Mouse (Mus musculus): ENCODE measurements around the gene Prkd2.

Gene Prkd2

DNA sequence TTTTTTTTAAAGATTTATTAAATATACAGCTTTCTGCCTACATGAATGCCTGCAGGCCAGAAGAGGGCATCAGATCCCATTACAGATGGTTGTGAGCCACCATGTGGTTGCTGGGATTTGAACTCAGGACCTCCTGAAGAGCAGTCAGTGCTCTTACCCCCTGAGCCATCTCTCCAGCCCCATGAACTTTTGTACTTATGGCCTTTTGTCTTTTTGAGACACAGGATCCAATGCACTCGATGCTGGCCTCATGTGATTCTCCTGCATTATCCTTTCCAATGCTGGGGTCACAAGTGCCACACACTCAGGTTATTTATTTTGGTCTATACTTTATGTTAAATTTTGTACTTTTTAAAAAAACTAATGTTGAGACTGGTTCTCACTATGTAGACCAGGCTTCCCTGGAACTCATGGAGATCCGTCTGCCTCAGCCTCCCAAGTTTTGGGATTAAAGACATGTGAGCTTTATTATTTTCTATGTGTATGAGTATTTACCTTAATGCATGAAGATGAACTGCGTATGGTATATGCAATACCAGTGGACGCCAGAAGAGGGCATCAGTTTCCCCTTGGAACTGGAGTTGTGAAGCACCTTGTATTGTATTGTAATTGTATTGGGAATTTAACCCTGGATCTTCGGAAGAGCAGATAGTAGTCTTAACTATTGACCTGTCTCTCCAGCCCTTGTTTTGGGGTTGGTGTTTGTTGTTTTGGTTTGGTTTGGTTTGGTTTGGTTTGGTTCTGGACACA, 17.4 kb downstream of the Prkd2 start:
- peak; percentile 32 for DNase-seq (ENCODE audit: low read depth, low spot score)

DNA sequence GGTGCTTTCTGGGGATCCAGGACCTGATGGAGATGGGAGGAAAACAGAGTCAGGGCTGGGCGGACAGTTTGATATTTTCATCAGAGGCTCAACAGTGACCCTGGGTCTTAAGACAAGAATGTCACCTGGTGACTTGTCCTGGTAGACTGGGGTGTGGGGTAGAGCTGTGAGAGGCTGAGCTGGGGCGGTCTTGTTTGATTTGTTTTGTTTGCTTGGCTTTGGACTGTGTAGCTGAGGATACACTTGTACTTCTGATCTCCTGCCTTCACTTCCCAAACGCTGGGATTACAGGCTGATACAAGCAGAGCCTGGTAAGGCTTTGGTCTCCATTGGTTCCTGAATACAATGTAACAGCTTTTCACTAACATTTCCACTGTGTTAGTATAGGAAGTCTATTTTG, 24.8 kb downstream of the Prkd2 start:
- DNase-seq (ENCODE audit: low read depth, low spot score) = no peak

DNA sequence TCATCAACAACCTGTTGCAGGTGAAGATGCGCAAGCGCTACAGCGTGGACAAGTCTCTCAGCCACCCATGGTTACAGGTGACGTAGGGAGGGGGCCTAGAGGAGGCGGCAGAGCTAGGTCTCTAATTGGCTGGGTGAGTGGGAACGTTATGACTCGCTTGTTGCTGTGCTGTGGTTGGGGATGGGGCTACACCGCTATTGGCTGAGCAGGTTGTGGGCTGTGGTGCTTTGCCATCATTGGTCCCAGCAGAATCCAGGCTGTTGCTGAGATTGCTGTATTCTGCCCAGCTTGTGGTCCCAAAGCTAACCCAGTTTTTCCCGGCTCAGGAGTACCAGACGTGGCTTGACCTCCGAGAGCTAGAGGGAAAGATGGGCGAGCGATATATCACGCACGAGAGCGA, 26.8 kb downstream of the Prkd2 start:
- no peak for DNase-seq (ENCODE audit: low read depth, low spot score)

DNA sequence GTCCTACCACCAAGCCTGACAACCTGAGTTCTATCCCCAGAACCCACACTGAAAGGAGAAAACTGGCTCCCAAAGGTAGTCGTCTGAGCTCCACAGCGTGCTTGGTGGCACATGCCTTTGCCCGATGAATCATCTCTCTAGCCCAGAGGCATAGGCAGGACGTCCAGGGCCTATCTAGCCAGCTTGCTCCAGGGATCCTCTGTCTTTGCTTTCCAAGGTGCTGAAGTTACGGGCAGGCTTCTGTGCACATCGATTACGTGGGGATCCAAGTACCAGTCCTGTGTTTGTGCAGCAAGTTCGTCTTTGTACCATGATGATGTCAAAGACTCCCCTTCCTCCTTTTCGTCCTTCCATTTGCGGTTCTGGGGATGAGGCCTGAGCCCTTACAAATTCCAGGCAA, 28.9 kb downstream of the Prkd2 start:
- DNase-seq (ENCODE audit: low read depth, low spot score) = no peak

DNA sequence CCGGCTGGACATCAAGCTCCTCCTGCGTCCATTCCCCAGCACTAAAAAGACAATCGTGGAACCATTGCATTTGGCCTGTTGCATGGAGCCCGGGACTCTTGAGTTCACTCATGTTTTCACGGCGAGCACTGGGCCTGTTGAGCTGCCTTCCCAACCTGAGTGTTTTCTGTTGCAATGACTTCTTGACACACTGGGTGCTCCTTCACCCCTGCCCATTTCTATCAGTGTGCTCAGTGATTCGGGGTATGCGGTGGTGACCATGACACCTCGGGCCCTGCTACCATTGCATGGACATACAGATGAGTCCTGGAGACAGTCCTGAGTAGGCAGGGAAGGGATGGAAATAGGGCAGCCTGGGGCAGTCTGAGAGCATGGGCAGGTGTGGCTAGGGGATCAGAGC, 29.8 kb downstream of the Prkd2 start:
- no peak for DNase-seq (ENCODE audit: low read depth, low spot score)

DNA sequence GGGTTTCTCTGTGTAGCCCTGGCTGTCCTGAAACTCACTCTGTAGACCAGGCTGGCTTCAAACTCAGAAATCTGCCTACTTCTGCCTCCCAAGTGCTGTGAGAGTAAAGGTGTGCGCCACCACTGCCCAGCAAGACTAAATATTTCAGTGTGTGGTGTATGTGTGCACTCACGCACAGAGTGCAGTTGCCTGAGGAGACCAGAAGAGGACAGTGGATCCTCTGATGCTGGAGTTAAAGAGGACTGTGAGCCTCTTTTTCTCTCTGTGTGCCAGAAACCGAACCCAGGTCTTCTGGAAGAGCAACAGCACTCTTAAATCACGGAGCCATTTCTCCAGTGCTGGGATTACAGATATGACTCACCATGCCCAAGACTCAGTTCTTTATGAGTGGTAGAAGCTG, 30.7 kb downstream of the Prkd2 start:
- DNase-seq (ENCODE audit: low read depth, low spot score) = no peak

DNA sequence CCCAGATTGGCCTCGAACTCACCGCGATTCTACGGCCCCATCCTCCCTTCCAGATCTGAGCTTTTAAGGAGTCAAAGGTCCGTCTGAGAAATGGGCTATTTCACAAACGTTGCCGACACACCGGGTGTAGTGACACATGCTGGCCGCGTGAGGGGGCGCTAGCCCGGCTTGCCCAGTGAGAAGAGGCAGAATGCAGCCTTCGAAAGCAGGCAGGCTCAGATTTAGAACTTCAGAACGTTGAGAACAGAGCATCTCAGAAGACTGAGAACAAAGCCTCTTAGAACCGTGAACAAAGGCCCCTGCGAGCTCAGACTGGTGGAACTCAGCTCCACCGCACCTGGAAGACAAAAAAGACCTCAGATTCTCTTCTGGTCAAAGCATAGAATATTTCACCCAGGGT, 31.5 kb downstream of the Prkd2 start:
- DNase-seq (ENCODE audit: low read depth, low spot score) = peak; percentile 48

DNA sequence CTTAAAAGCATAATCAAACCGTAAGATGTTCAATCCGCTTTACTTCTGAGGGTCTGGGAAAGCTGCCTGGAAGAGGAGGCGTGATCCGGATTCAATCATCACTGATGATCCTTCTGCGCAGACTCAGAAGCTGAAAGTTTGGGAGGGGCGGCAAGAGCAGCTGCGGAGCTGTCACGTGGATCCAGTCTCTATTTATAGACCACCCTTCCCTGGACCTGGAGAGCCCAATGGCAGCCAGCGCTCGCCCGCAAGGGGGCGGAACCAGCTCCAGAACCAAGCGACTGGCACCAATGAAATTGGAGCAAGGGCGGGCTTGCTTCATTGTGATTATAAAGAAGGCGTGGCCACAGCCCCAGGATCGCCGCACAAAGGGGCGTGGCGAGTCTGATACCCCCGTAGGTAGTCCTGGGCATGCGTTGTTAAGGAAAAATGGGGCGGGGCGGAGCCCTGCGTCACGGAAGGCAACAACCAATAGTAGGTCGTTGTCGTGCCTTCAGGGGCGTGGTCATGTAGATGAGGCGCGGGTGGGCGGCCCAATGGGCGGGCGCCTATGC, 32.1 kb downstream of the Prkd2 start:
- DNase-seq (ENCODE audit: low read depth, low spot score) = peak; percentile 98

DNA sequence AGATGAGACGGTGACA, 32.4 kb downstream of the Prkd2 start, which contains the start of gene Dact3:
Dact3 (plus strand) TSS at position 8 of the 16 bp plus-strand sequence.
- no peak for DNase-seq (ENCODE audit: low read depth, low spot score)

DNA sequence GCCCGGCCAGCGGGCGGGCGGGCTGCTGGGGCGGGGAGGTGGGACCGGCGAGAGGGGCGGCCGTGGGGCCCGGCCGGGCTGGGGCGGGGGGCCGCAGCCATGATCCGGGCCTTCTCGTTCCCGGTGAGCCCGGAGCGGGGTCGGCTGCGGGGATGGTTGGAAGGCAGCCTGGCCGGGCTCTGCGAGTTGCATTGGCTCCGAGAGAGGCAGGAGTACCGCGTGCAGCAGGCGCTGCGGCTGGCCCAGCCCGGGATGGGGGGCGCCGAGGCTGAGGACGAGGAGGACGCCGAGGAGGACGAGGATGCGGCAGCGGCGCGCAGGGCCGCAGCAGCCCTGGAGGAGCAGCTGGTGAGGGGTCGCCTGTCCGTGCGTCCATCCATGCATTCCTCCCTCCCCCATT, 32.6 kb downstream of the Prkd2 start:
- DNase-seq (ENCODE audit: low read depth, low spot score) = no peak

DNA sequence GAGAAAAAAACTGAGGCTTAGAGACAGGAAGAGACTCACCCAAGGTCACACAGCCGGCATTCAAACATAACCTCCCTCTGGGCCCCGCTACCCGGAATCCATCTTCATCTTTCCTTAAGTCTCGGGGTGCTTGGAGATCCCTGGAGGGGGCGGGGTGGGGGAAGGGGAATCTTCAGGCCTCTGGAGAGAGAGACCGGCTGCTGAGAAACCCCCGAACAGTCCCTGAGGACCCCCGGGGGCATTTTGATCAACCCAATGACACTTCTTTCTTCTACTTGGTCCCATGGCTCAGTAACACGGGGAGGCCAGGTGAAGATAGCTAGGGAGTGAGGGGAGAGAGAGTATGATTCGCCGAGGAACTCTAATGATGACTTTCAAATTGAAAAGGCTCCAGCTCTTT, 33.3 kb downstream of the Prkd2 start:
- DNase-seq (ENCODE audit: low read depth, low spot score) = no peak

DNA sequence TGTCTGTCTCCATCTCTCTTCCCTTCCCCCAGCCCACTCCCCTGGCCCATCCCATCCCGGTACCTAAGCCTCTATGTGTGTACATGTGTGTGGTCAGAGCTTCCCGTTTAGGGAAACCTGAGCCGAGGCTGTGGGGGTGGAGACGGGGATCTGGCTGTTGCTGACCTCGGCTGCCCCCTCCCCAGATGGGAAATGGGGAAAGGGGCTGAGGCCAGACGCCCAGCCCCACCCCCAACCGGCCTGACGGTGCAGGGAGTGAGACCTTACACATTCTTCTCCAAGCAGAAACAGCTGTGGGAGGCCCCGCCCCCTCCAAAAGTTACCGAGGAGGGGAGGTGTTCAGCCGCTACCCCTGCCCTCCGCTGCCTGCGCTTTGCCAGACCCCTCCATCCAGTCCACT, 33.9 kb downstream of the Prkd2 start:
- no peak for DNase-seq (ENCODE audit: low read depth, low spot score)

DNA sequence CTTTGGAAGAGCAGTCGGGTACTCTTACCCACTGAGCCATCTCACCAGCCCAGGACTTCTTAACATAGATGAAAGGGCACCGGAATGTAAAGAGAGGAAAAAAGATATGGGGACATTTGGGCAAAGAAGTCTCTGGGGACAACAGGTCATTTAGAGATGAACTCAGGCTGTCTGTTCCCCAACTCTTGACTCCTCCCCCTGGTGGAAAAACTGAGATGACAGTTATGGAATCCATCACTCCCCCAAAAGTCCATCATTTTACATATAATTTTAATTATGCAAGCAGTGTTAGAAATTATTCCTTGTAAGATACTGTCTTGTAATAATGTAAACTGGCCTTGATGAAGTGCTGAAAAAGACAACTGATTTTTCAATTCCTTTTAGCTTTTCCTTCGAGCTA, 35.0 kb downstream of the Prkd2 start:
- DNase-seq (ENCODE audit: low read depth, low spot score) = no peak

DNA sequence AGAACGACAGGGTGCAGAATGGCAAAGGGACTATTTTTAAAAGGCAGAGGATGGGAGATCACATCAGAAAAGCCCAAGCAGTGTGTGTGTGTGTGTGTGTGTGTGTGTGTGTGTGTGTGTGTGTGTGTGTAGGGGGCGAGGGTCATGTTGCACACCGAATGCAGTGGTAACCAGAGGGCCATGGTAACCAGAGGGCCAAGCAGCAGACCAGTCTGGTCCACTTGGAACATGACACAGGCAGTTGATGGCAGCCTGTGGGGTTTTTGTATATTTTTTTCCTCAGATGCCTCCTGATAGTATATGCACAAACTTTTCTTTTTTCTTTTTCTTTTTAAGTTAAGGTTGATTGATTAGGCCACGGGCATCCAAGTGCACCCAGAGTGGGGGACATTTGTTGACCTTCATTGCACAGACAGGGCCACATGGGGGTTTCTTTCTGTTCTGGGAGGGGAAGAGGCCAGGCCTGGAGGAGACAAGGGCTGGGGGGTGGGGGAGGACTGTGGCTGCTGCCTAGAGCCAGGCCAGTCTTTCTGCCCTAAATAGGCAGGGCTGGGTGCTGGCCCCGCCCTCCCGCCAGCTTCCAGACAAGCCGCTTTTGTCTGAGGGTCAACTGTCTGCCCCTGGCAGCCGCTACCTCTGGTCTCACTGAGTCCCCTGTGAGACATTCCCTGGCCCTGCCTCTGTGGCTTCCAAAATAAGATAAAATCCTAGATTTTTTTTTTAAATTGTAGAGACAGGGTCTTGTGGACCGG, 37.3 kb downstream of the Prkd2 start:
- DNase-seq (ENCODE audit: low read depth, low spot score) = no peak

DNA sequence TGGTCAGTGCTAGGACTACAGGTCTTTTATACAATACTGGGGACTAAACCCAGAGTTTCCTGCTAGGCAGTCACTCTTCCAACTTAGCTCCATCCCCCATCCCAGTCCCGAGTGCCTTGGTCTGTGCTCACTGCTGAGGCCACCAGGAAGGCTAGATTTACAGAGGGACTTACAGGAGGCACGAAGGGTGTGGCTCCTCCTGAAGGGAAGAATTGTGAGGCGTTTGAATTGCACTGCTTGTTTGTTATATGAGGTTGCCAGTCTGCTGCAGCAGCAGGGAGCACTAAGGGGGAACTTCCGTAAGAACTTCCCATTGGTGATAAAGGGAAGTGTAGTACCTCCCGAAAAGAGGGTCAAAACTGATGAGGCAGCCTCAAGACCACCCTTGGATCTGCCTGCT, 37.9 kb downstream of the Prkd2 start:
- DNase-seq (ENCODE audit: low read depth, low spot score) = no peak

DNA sequence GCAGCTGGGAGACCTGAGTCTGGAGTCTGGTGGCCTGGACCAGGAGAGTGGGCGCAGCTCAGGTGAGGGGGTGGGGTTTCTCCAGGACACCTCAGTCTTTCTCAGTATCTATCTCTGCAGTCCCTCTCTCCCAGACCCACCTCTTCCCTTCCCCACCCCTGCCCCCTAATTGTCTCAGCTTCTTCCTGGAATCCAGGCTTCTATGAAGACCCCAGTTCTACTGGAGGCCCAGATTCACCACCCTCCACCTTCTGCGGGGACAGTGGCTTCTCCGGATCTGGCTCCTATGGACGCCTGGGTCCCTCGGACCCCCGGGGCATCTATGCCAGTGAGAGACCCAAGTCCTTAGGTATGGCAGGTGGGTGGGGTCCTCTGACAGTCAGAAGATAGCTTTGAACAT, 40.5 kb downstream of the Prkd2 start:
- DNase-seq (ENCODE audit: low read depth, low spot score) = no peak

DNA sequence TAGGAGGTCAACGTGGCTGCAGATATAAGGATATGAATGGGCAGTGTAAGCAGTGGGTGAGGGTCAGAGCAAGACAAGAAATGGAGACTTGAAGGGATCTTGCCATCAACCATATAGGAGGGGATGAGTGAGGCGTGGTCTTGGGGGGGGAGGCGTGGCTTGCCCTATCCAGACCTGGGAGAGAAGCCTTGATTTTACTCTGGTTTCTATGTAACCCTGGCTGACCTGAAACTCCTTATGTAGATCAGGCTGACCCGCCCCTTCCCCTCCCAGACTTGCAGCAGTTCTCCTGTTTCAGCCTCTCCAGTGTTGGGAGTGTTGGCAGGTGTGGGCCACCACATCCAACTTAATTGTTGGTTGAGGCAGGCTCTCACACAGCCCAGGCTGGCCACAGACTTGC, 41.6 kb downstream of the Prkd2 start:
- no peak for DNase-seq (ENCODE audit: low read depth, low spot score)

DNA sequence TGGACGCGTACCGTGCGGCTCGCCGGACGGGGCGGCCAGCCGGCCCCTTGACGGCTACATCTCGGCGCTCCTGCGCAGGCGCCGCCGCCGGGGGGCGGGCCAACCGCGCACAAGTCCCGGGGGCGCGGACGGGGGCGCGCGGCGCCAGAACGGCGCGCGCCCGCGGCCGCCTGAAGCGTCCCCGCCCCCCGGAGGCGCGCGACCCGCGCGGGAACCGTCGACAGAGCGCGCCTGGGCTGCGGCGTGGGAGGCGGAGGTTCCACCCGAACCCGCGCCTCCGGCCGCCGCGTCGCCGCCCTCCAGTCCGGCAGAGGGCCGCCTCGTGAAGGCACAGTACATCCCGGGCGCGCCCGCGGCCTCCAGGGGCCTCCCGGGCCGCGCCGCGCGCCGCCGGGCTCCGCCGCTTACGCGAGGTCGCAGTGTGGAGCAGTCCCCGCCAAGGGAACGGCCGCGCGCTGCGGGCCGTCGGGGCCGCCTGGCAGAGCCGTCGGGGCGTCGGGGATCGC, 42.6 kb downstream of the Prkd2 start:
- no peak for DNase-seq (ENCODE audit: low read depth, low spot score)

DNA sequence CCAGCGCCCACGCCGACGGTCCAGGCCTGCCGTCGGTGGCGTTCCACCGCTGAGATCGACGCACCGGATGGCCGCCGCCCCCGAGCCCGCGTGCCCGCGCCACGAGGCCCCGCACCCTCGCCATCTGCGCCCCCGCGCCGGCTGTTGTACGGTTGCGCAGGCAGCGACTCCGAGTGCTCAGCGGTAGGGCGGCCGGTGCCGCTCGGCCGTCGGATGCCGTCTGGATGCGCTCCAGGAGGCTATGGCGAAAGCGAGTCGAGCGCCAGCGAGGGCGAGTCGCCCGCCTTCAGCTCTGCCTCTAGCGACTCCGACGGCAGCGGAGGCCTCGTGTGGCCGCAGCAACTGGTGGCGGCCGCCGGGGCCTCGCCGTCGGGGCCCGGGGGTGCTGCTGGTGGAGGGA, 43.2 kb downstream of the Prkd2 start:
- no peak for DNase-seq (ENCODE audit: low read depth, low spot score)

DNA sequence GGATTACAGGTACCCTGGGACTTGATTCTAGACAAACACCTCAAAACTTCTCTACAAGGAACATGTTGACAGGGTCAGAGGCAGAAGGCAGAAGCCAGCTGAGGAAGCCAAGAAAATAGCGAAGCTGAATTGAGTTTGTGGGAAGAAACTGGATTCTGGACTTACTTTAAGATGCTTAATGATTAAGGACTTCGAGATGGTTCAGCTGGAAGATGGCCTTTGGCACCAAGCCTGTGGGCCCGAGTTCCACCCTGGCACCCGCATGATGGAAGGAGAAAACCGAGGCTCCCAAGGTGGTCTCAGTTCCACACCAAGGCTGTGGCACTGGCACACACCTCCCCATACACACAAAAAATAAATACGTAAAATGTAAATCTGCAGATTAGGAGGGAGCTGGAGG, 47.8 kb downstream of the Prkd2 start:
- DNase-seq (ENCODE audit: low read depth, low spot score) = no peak

DNA sequence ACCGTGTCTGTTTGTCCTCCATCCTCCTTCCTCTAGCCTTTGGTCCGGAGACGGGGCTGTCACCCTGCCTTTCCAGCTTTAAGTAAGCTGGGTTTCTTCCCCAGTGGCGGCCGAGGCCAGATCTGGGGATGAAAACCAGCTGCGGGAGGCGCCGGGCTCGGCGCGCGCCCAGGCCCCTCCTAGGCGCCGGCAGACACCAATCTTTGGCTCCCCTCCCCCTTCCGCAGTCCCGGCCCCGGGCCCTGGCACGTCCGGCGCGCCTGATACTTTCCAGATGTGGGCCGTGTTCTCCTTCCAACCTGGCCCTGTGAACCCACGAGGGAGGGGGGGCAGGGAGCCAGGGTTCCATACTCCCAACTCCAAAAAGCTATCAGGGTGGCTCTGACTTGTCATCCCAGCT, 48.2 kb downstream of the Prkd2 start:
- no peak for DNase-seq (ENCODE audit: low read depth, low spot score)

DNA sequence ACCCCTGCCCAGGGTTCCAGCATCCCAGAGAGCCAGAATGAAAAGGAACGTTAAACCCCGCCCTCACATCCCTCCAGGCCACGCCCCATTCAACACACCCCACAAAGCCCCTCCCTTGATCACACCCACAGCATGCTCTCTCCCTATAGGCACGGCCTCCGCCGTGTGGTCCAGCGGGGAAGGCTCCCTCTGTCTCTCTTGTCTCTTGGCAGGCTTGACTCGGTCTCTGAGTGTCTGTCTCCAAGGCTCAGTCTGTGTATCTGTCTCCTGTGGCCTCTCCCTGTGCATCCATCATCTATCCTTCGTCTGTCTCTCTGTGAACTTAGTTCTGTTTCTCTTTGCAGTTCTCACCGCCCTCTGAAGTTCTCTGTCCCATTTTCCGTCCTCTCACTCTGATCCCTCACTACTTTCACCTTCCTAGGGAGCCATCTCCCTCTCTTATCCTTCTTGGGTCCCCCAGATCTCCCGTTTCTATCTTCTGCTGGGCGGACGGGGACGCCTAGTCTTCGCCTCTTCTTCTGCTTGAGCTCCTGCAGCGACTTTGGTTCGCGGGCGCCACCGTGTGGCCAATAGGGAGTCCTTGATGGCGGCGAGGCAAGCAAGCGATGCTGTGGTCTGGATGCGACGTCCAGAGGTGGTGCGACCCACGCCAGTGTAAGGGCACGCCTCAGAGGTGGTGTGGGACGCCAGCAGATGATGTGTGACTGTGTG, 49.1 kb downstream of the Prkd2 start, which contains the start of gene Gng8:
Gng8 (plus strand) TSS at position 146 of the 711 bp plus-strand sequence.
- DNase-seq (ENCODE audit: low read depth, low spot score) = peak; percentile 58

DNA sequence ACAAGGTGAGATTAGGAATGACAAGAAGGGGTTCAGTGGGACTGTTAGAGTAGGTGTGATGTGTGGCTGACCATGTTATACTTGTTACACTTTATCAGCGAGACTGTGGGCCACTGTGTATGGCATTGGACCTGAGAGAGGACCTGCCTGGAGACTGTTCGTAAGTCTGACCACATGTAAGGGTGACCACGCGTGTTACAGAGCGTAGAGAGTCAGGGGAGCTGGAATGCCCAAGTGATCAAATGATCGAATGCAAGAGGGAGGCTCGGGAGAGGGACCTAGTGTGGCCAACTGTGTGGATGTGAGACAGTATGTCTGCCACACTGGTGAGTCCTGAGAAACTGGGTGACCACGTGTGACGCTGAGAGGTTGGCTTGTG, 49.6 kb downstream of the Prkd2 start:
- DNase-seq (ENCODE audit: low read depth, low spot score) = no peak

Data from c-Kit-negative CD71-positive TER-119-positive erythroid progenitor cells, embryonic 14.5 days (primary cell).